Mouse (Mus musculus): ENCODE measurements around the gene Sdad1.

DNA sequence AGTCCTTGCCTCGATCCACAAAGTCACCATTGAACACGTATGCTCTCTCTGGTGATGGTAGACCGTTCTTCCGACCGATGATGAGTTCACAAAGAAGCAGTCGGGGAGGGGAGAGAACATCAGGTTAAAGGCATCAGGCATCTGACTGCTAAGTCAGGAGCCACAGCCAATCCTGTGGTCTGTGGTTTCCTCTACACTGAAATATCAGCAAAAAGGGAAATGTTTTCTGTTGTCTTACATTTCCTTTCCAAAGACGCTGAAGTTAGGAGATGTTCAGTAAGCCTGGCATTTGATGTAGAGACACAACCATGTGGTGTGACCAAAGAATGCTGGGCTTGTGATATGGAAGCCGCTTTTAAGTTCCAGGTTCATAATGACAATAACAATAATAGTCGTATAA is 64.8 kb downstream of the Sdad1 start:
- TF ChIP-seq EP300 (IDR thresholded peaks at IDR 0.05) (no peak), CTCF (IDR thresholded peaks at IDR 0.05) (no peak)
